ENCODE assay signal across 16 mouse cellular contexts in the genomic region with DNA sequence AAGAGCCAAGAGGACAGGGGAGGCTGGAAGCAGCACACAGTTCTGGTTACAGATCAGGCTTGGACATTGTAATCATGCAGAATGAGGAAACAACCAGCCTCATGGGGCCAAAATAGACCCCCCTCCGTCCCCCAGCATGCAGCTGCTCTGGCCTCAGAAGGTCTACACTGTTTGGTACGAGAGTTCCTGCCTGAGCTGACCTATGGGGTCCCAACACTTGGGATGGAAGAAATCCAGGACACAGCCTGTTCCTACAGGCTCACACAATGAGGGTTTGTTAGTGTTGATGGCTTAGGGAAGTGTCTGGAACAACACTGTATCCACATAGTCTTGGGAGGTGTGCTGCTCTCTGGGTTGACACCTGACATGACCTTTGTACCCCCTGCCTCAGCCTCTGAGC. TPM values are rescaled to one million over a fixed set of nuclear protein-coding genes. Genes with fewer than 3 reads are reported as not detected.
DNase-seq lines count a peak whose midpoint lies in the region; ATAC-seq and TF ChIP-seq lines count a peak whose summit lies in the region.
"Had no signal": no experiment of that assay in that cellular context is flagged by ENCODE, and none has a peak within 500 bp of the region (broad histone marks: within the 10 kb centered on the region; RNA-seq: fewer than 3 reads in every experiment).

No protein-coding gene starts in this region.

- no peak for ATAC-seq in hindbrain, embryonic 15.5 days (ENCODE audit: low FRiP score, low read depth)
- no peak; the same call in 1 of the 2 replicates for ATAC-seq in lung, embryonic 16.5 days (ENCODE audit: low read depth)
- no peak for ATAC-seq in limb, embryonic 14.5 days (ENCODE audit: low FRiP score, low read depth)
- no peak for ATAC-seq in liver, embryonic 14.5 days (ENCODE audit: insufficient read depth)
- ATAC-seq in intestine, postnatal 0 days = no peak

- peak overlapping the region; percentile 81 for H3K27ac ChIP-seq in hindbrain, embryonic 15.5 days (replicated peaks)
- H3K27ac ChIP-seq in hindbrain, embryonic 10.5 days = no peak overlapping the region
- peak overlapping the region; percentile 95 for H3K27ac ChIP-seq in lung, embryonic 16.5 days (ENCODE audit: low read length)
- H3K27ac ChIP-seq in limb, embryonic 14.5 days (replicated peaks; ENCODE audit: low read depth, low read length) = peak overlapping the region; percentile 84; the same call in 1 of the 2 replicates
- H3K27ac ChIP-seq in liver, embryonic 14.5 days = peak overlapping the region; percentile 98
- H3K27ac ChIP-seq in intestine, postnatal 0 days (ENCODE audit: low read depth, low read length) = no peak overlapping the region
- H3K27ac ChIP-seq: macrophage had no signal

- H3K9ac ChIP-seq in hindbrain, embryonic 15.5 days = no peak overlapping the region
- H3K9ac ChIP-seq in lung, embryonic 16.5 days (ENCODE audit: low read length) = no peak overlapping the region
- H3K9ac ChIP-seq in limb, embryonic 14.5 days (ENCODE audit: low read depth, low read length, severe bottlenecking) = no peak overlapping the region
- H3K9ac ChIP-seq in liver, embryonic 14.5 days (replicated peaks) = peak overlapping the region; percentile 80
- no peak overlapping the region for H3K9ac ChIP-seq in intestine, postnatal 0 days (ENCODE audit: low read depth, low read length)
- H3K9ac ChIP-seq: heart, embryonic 13.5 days had no signal

- WGBS in hindbrain, embryonic 15.5 days = 48% methylated on average over 2 of the region's 2 CpGs
- 54% methylated on average over 2 of the region's 2 CpGs for WGBS in hindbrain, embryonic 10.5 days
- WGBS in lung, embryonic 16.5 days = 24% methylated on average over 2 of the region's 2 CpGs
- 45% methylated on average over 2 of the region's 2 CpGs for WGBS in lung, adult 2 months
- WGBS in limb, embryonic 14.5 days = 65% methylated on average over 2 of the region's 2 CpGs
- 60% methylated on average over 2 of the region's 2 CpGs for WGBS in liver, embryonic 14.5 days (ENCODE audit: insufficient replicate concordance)
- WGBS in intestine, postnatal 0 days = 55% methylated on average over 2 of the region's 2 CpGs

- TF ChIP-seq EP300 in liver, embryonic 14.5 days (IDR thresholded peaks at IDR 0.05; ENCODE audit: low read depth) = no peak

- TF ChIP-seq CTCF in lung, adult 2 months (IDR thresholded peaks at IDR 0.05; ENCODE audit: insufficient read depth, low read length) = no peak
- TF ChIP-seq CTCF in liver, embryonic 14.5 days (IDR thresholded peaks at IDR 0.05; ENCODE audit: low read depth) = no peak
- TF ChIP-seq CTCF in intestine, postnatal 0 days (IDR thresholded peaks at IDR 0.05; ENCODE audit: low read depth) = no peak

- no peaks in the 10 kb centered on the region for H3K36me3 ChIP-seq in hindbrain, embryonic 15.5 days
- H3K36me3 ChIP-seq in hindbrain, embryonic 10.5 days = no peaks in the 10 kb centered on the region
- no peaks in the 10 kb centered on the region for H3K36me3 ChIP-seq in lung, embryonic 16.5 days (ENCODE audit: control insufficient read depth, insufficient read depth, low read length)
- no peaks in the 10 kb centered on the region for H3K36me3 ChIP-seq in limb, embryonic 14.5 days (ENCODE audit: control insufficient read depth, insufficient read depth, low read length)
- H3K36me3 ChIP-seq in liver, embryonic 14.5 days (replicated peaks; ENCODE audit: control insufficient read depth, insufficient read depth, low read depth) = no peaks in the 10 kb centered on the region
- no peaks in the 10 kb centered on the region for H3K36me3 ChIP-seq in intestine, postnatal 0 days (ENCODE audit: control insufficient read depth, insufficient read depth)
- H3K36me3 ChIP-seq: heart, embryonic 13.5 days had no signal

- H3K4me1 ChIP-seq in hindbrain, embryonic 15.5 days (replicated peaks) = 0 out of 2 replicates have a peak, but pooled peaks cover 5% of the 10 kb centered on the region
- peaks cover 12% of the 10 kb centered on the region for H3K4me1 ChIP-seq in hindbrain, embryonic 10.5 days (replicated peaks)
- H3K4me1 ChIP-seq in lung, embryonic 16.5 days (replicated peaks; ENCODE audit: control insufficient read depth, insufficient read depth, low read length) = peaks cover 50% of the 10 kb centered on the region
- peaks cover 23% of the 10 kb centered on the region for H3K4me1 ChIP-seq in lung, adult 2 months (ENCODE audit: control insufficient read depth, insufficient read depth, low read length)
- peaks cover 12% of the 10 kb centered on the region; the same call in 1 of the 2 replicates for H3K4me1 ChIP-seq in limb, embryonic 14.5 days (ENCODE audit: control insufficient read depth, insufficient read depth, low read length)
- peaks cover 52 to 62% of the 10 kb centered on the region in 2 experiments for H3K4me1 ChIP-seq in liver, embryonic 14.5 days (replicated peaks; ENCODE audit: control insufficient read depth in 2 of 2, insufficient read depth in 2 of 2, low read length in 1 of 2)
- H3K4me1 ChIP-seq in intestine, postnatal 0 days (replicated peaks; ENCODE audit: control insufficient read depth, insufficient read depth, low read length) = no peaks in the 10 kb centered on the region

- no peak for DNase-seq in hindbrain, embryonic 10.5 days (ENCODE audit: low spot score)
- DNase-seq in lung, adult 2 months = no peak
- DNase-seq in limb, embryonic 14.5 days (ENCODE audit: low spot score) = no peak
- DNase-seq in liver, embryonic 14.5 days (ENCODE audit: low read depth in 3 of 3, low spot score in 3 of 3) = no peak
- DNase-seq: cerebellum, adult 18-20 months; cerebellum, postnatal 25 days; embryo, embryonic 11 days; heart, postnatal 36 days; kidney, adult 9 months; retina, postnatal 1 day had no signal

- no peaks in the 10 kb centered on the region for H3K27me3 ChIP-seq in hindbrain, embryonic 15.5 days
- H3K27me3 ChIP-seq in hindbrain, embryonic 10.5 days (ENCODE audit: insufficient read depth, poor library complexity, severe bottlenecking) = no peaks in the 10 kb centered on the region
- H3K27me3 ChIP-seq in lung, embryonic 16.5 days (ENCODE audit: control insufficient read depth, insufficient read depth, low read depth, low read length) = no peaks in the 10 kb centered on the region
- no peaks in the 10 kb centered on the region for H3K27me3 ChIP-seq in limb, embryonic 14.5 days (ENCODE audit: control insufficient read depth, insufficient read depth, low read length)
- H3K27me3 ChIP-seq in liver, embryonic 14.5 days (ENCODE audit: control insufficient read depth, insufficient read depth, low read length) = no peaks in the 10 kb centered on the region
- no peaks in the 10 kb centered on the region for H3K27me3 ChIP-seq in intestine, postnatal 0 days (replicated peaks; ENCODE audit: control insufficient read depth, insufficient read depth, low read length)

- H3K4me3 ChIP-seq in hindbrain, embryonic 15.5 days = no peak overlapping the region
- no peak overlapping the region for H3K4me3 ChIP-seq in hindbrain, embryonic 10.5 days
- H3K4me3 ChIP-seq in lung, embryonic 16.5 days (ENCODE audit: low read length) = no peak overlapping the region
- no peak overlapping the region for H3K4me3 ChIP-seq in lung, adult 2 months (replicated peaks; ENCODE audit: extremely low read depth, low read depth, low read length)
- H3K4me3 ChIP-seq in limb, embryonic 14.5 days (replicated peaks; ENCODE audit: low read length) = no peak overlapping the region
- no peak overlapping the region for H3K4me3 ChIP-seq in liver, embryonic 14.5 days (ENCODE audit: insufficient read depth in 1 of 2, low read depth in 2 of 2, low read length in 2 of 2)
- H3K4me3 ChIP-seq in intestine, postnatal 0 days (ENCODE audit: low read depth, low read length) = no peak overlapping the region
- H3K4me3 ChIP-seq: heart, embryonic 13.5 days had no signal

- no peak overlapping the region for H3K4me2 ChIP-seq in hindbrain, embryonic 15.5 days
- no peak overlapping the region for H3K4me2 ChIP-seq in lung, embryonic 16.5 days (ENCODE audit: low read depth, low read length)
- no peak overlapping the region for H3K4me2 ChIP-seq in limb, embryonic 14.5 days (replicated peaks; ENCODE audit: low read depth, low read length, severe bottlenecking)
- no peak overlapping the region for H3K4me2 ChIP-seq in liver, embryonic 14.5 days (ENCODE audit: low read depth)
- H3K4me2 ChIP-seq in intestine, postnatal 0 days (replicated peaks; ENCODE audit: low read depth) = no peak overlapping the region
- H3K4me2 ChIP-seq: heart, embryonic 13.5 days; midbrain, embryonic 11.5 days had no signal

- TF ChIP-seq POLR2A in lung, adult 2 months (IDR thresholded peaks at IDR 0.05; ENCODE audit: borderline replicate concordance, extremely low read depth, low read depth, low read length) = no peak
- no peak for TF ChIP-seq POLR2A in limb, embryonic 14.5 days (IDR thresholded peaks at IDR 0.05; ENCODE audit: borderline replicate concordance, extremely low read depth, insufficient read depth, insufficient read length)

- H3K9me3 ChIP-seq in hindbrain, embryonic 15.5 days = no peaks in the 10 kb centered on the region
- H3K9me3 ChIP-seq in hindbrain, embryonic 10.5 days = no peaks in the 10 kb centered on the region
- no peaks in the 10 kb centered on the region for H3K9me3 ChIP-seq in lung, embryonic 16.5 days (ENCODE audit: control insufficient read depth, low read length)
- no peaks in the 10 kb centered on the region for H3K9me3 ChIP-seq in limb, embryonic 14.5 days (ENCODE audit: control insufficient read depth, low read length)
- H3K9me3 ChIP-seq in liver, embryonic 14.5 days (ENCODE audit: control insufficient read depth, low read length) = no peaks in the 10 kb centered on the region
- no peaks in the 10 kb centered on the region for H3K9me3 ChIP-seq in intestine, postnatal 0 days (ENCODE audit: control insufficient read depth)
- H3K9me3 ChIP-seq: heart, embryonic 13.5 days had no signal

RNA-seq across cellular contexts. Expression of gene Lpcat1, which starts 18.8 kb away (rescaled TPM):
- polyA plus RNA-seq in hindbrain, embryonic 15.5 days (2015; fragmentation: Nextera tagmentation; extraction: Ambion mirVana) = 68.1 and 74.3 TPM in 2 replicates
- 58.1 and 66.3 TPM in 2 replicates for polyA plus RNA-seq in hindbrain, embryonic 10.5 days (2016; fragmentation: Nextera tagmentation; extraction: Ambion mirVana)
- polyA plus RNA-seq in lung, embryonic 16.5 days (2015; fragmentation: Nextera tagmentation; extraction: Ambion mirVana) = 119 and 140 TPM in 2 replicates
- 408 and 425 TPM in 2 replicates for polyA plus RNA-seq in lung, adult 2 months (2012; rRNA removed)
- 51.7 and 69.6 TPM in 2 replicates for polyA plus RNA-seq in limb, embryonic 14.5 days (2012; rRNA removed)
- 43.2 and 46.8 TPM in 2 replicates for polyA plus RNA-seq in limb, embryonic 14.5 days (2014; fragmentation: Nextera tagmentation; extraction: Ambion mirVana)
- 49.5 and 61.0 TPM in 2 replicates for polyA plus RNA-seq in liver, embryonic 14.5 days (2012; rRNA removed)
- polyA plus RNA-seq in liver, embryonic 14.5 days (2014; fragmentation: Nextera tagmentation; extraction: Ambion mirVana) = 63.7 and 72.5 TPM in 2 replicates
- 8.2 and 8.4 TPM in 2 replicates for polyA plus RNA-seq in intestine, postnatal 0 days (2015; fragmentation: Nextera tagmentation; extraction: Ambion mirVana)

Comparison
In these comparisons a context has a peak if more than half of its experiments do, and no peak if none do; other contexts are left out.
1. H3K27ac ChIP-seq: peak in hindbrain, embryonic 15.5 days (single experiment), lung, embryonic 16.5 days (single experiment), limb, embryonic 14.5 days (single experiment) and liver, embryonic 14.5 days (single experiment); none in hindbrain, embryonic 10.5 days (single experiment) and intestine, postnatal 0 days (single experiment).